Mouse (Mus musculus) embryonic facial prominence, embryonic 12.5 days (tissue): ENCODE measurements around the gene Pih1d2. TPM values are rescaled to one million over a fixed set of nuclear protein-coding genes. Genes with fewer than 3 reads are reported as not detected.
A peak's percentile ranks its signal among the peaks of the same experiment; 100 is the strongest.

Experiments
- ATAC-seq: fragments of 200-750 bp; cut with Nextera tagmentation; 2 replicates; pipeline ENCODE4 v1.8.0; 2017; ENCODE audit not compliant: insufficient number of reproducible peaks, insufficient read depth, low FRiP score, low TSS enrichment
- H3K27ac ChIP-seq: fragments of 300-500 bp; sonication (generic); 2 replicates; pipeline ENCODE4 v1.5.1; 2016; ENCODE audit warnings: mild to moderate bottlenecking
- H3K27me3 ChIP-seq: fragments of 300-500 bp; sonication (generic); 2 replicates; pipeline ENCODE4 v1.6.1; 2016; ENCODE audit warnings: mild to moderate bottlenecking, moderate library complexity
- H3K36me3 ChIP-seq: fragments of 300-500 bp; sonication (generic); 2 replicates; pipeline ENCODE4 v1.6.1; 2016; ENCODE audit warnings: mild to moderate bottlenecking
- H3K4me1 ChIP-seq: fragments of 300-500 bp; sonication (generic); 2 replicates; pipeline ENCODE4 v1.6.1; 2016
- H3K4me2 ChIP-seq: fragments of 300-500 bp; sonication (generic); replicated peaks from 2 replicates; pipeline ENCODE4 v1.6.1; 2016; ENCODE audit warnings: mild to moderate bottlenecking, moderate library complexity
- H3K4me3 ChIP-seq: fragments of 300-500 bp; sonication (generic); 2 replicates; pipeline ENCODE4 v1.5.1; 2016; ENCODE audit warnings: mild to moderate bottlenecking
- H3K9ac ChIP-seq: fragments of 300-500 bp; sonication (generic); 2 replicates; pipeline ENCODE4 v1.6.1; 2016; ENCODE audit warnings: mild to moderate bottlenecking, moderate library complexity
- H3K9me3 ChIP-seq: fragments of 300-500 bp; sonication (generic); 2 replicates; pipeline ENCODE4 v1.6.1; 2016; ENCODE audit warnings: mild to moderate bottlenecking, moderate library complexity
- WGBS: fragments of 180-500 bp; shearing (Covaris S2); methylation state at CpG from one replicate; pipeline ENCODE4 v1.1.7; 2016; 5-methylcytosine and 5-hydroxymethylcytosine counted together
- polyA plus RNA-seq: library from polyadenylated mRNA; unstranded; fragments of >200 nt; fragmentation: Nextera tagmentation; extraction: Ambion mirVana; gene quantifications from 2 replicates; pipeline ENCODE4 v1.2.1, GENCODE M21; 2016

Pih1d2 gene
- polyA plus RNA-seq, 1 experiment from 2014 or later, result 4.4 TPM

GRCm38 (mm10) chr9:50632016-50632688 lies 15.0 kb downstream of the Pih1d2 start:
- ATAC-seq, result no peak
- no peak overlapping the region for H3K4me3 ChIP-seq
- no peaks in the 10 kb centered on the region for H3K27me3 ChIP-seq
- no peaks in the 10 kb centered on the region for H3K4me1 ChIP-seq
- H3K9me3 ChIP-seq, result no peaks in the 10 kb centered on the region
- no peak overlapping the region for H3K27ac ChIP-seq
- 79% methylated on average over 6 of the region's 6 CpGs for WGBS
- H3K36me3 ChIP-seq, result peaks cover 18% of the 10 kb centered on the region
- H3K4me2 ChIP-seq, result no peak overlapping the region
- no peak overlapping the region for H3K9ac ChIP-seq

- no peak overlapping the region for H3K4me2 ChIP-seq
- 63% methylated on average over 2 of the region's 2 CpGs for WGBS
- H3K9ac ChIP-seq, result no peak overlapping the region
- H3K36me3 ChIP-seq, result peaks cover 22% of the 10 kb centered on the region
- no peak overlapping the region for H3K4me3 ChIP-seq
- no peaks in the 10 kb centered on the region for H3K27me3 ChIP-seq
- ATAC-seq, result no peak
- H3K9me3 ChIP-seq, result no peaks in the 10 kb centered on the region
- no peaks in the 10 kb centered on the region for H3K4me1 ChIP-seq
- H3K27ac ChIP-seq, result no peak overlapping the region
Observed at GRCm38 (mm10) chr9:50633059-50633458, 15.9 kb downstream of the Pih1d2 start.

GRCm38 (mm10) chr9:50634270-50634669 lies 17.1 kb downstream of the Pih1d2 start:
- WGBS, result 93% methylated on average over 11 of the region's 11 CpGs
- H3K4me3 ChIP-seq, result no peak overlapping the region
- no peaks in the 10 kb centered on the region for H3K4me1 ChIP-seq
- no peak overlapping the region for H3K27ac ChIP-seq
- no peak for ATAC-seq
- no peaks in the 10 kb centered on the region for H3K9me3 ChIP-seq
- no peak overlapping the region for H3K4me2 ChIP-seq
- peaks cover 29% of the 10 kb centered on the region for H3K36me3 ChIP-seq
- H3K9ac ChIP-seq, result no peak overlapping the region
- no peaks in the 10 kb centered on the region for H3K27me3 ChIP-seq

GRCm38 (mm10) chr9:50646826-50647370 lies 29.8 kb downstream of the Pih1d2 start:
- ATAC-seq, result no peak
- H3K36me3 ChIP-seq, result peaks cover 76% of the 10 kb centered on the region
- H3K27ac ChIP-seq, result no peak overlapping the region
- no peak overlapping the region for H3K9ac ChIP-seq
- no peak overlapping the region for H3K4me3 ChIP-seq
- 70% methylated on average over 10 of the region's 10 CpGs for WGBS
- H3K4me2 ChIP-seq, result no peak overlapping the region
- H3K9me3 ChIP-seq, result no peaks in the 10 kb centered on the region
- no peaks in the 10 kb centered on the region for H3K4me1 ChIP-seq
- H3K27me3 ChIP-seq, result no peaks in the 10 kb centered on the region

GRCm38 (mm10) chr9:50650503-50650902 lies 33.4 kb downstream of the Pih1d2 start:
- Histone ChIP-seq H3K27ac (no peak overlapping the region), H3K36me3 (peaks cover 74% of the 10 kb centered on the region), H3K4me2 (no peak overlapping the region), H3K4me3 (no peak overlapping the region), H3K27me3 (no peaks in the 10 kb centered on the region), H3K9me3 (no peaks in the 10 kb centered on the region), H3K9ac (no peak overlapping the region), H3K4me1 (no peaks in the 10 kb centered on the region)
- no peak for ATAC-seq
- WGBS, result 93% methylated on average over 10 of the region's 10 CpGs

- H3K9ac ChIP-seq, result peak overlapping the region; percentile 93
- no peaks in the 10 kb centered on the region for H3K27me3 ChIP-seq
- peaks cover 11% of the 10 kb centered on the region; the same call in 1 of the 2 replicates for H3K4me1 ChIP-seq
- peak overlapping the region; percentile 92 for H3K4me3 ChIP-seq
- ATAC-seq, result no peak
- no peaks in the 10 kb centered on the region for H3K9me3 ChIP-seq
- H3K4me2 ChIP-seq, result peak overlapping the region; percentile 71
- 25% methylated on average over 5 of the region's 5 CpGs for WGBS
- peaks cover 28% of the 10 kb centered on the region for H3K36me3 ChIP-seq
- peak overlapping the region; percentile 88; the same call in 1 of the 2 replicates for H3K27ac ChIP-seq
Observed at GRCm38 (mm10) chr9:50658391-50658790, 41.3 kb downstream of the Pih1d2 start.

- H3K4me2 ChIP-seq, result peak overlapping the region; percentile 71
- H3K9me3 ChIP-seq, result no peaks in the 10 kb centered on the region
- peaks cover 11% of the 10 kb centered on the region; the same call in 1 of the 2 replicates for H3K4me1 ChIP-seq
- H3K27ac ChIP-seq, result peak overlapping the region; percentile 88
- no peaks in the 10 kb centered on the region for H3K27me3 ChIP-seq
- peak; percentile 50; the same call in 1 of the 2 replicates for ATAC-seq
- peaks cover 25% of the 10 kb centered on the region for H3K36me3 ChIP-seq
- H3K9ac ChIP-seq, result peak overlapping the region; percentile 93
- peak overlapping the region; percentile 92 for H3K4me3 ChIP-seq
- WGBS, result under 1% methylated on average over 28 of the region's 28 CpGs
Observed at GRCm38 (mm10) chr9:50658941-50659388, 41.8 kb downstream of the Pih1d2 start.

GRCm38 (mm10) chr9:50659392-50660217 lies 42.5 kb downstream of the Pih1d2 start, which contains the start of gene Dlat:
Gene Dlat (minus strand): TSS chr9:50659780.
- WGBS, result under 1% methylated on average over 63 of the region's 63 CpGs
- peak within 1 kb of the TSS; percentile 71 for H3K4me2 ChIP-seq
- no peaks in the 10 kb centered on the region for H3K27me3 ChIP-seq
- H3K9me3 ChIP-seq, result no peaks in the 10 kb centered on the region
- peaks cover 11% of the 10 kb centered on the region; the same call in 1 of the 2 replicates for H3K4me1 ChIP-seq
- peak within 1 kb of the TSS; percentile 92 for H3K4me3 ChIP-seq
- H3K36me3 ChIP-seq, result peaks cover 22% of the 10 kb centered on the region
- peak within 1 kb of the TSS; percentile 88 for H3K27ac ChIP-seq
- ATAC-seq, result peak; percentile 84
- H3K9ac ChIP-seq, result peak within 1 kb of the TSS; percentile 93

GRCm38 (mm10) chr9:50660431-50660830 lies 43.3 kb downstream of the Pih1d2 start:
- Histone ChIP-seq H3K9me3 (no peaks in the 10 kb centered on the region), H3K4me2 (peak overlapping the region; percentile 71), H3K27me3 (no peaks in the 10 kb centered on the region), H3K4me1 (peaks cover 11% of the 10 kb centered on the region; the same call in 1 of the 2 replicates), H3K9ac (peak overlapping the region; percentile 3; the same call in 1 of the 2 replicates), H3K36me3 (peaks cover 20% of the 10 kb centered on the region), H3K27ac (no peak overlapping the region), H3K4me3 (peak overlapping the region; percentile 92)
- 20% methylated on average over 12 of the region's 12 CpGs for WGBS
- ATAC-seq, result no peak

GRCm38 (mm10) chr9:50664826-50665225 lies 47.7 kb downstream of the Pih1d2 start:
- Histone ChIP-seq H3K9ac (no peak overlapping the region), H3K4me2 (no peak overlapping the region), H3K27ac (no peak overlapping the region), H3K36me3 (peaks cover 39% of the 10 kb centered on the region), H3K9me3 (no peaks in the 10 kb centered on the region), H3K4me3 (no peak overlapping the region), H3K27me3 (no peaks in the 10 kb centered on the region), H3K4me1 (peaks cover 3% of the 10 kb centered on the region; the same call in 1 of the 2 replicates)
- 91% methylated on average over 5 of the region's 5 CpGs for WGBS
- ATAC-seq, result no peak

- peaks cover 39% of the 10 kb centered on the region for H3K36me3 ChIP-seq
- no peak for ATAC-seq
- H3K27me3 ChIP-seq, result no peaks in the 10 kb centered on the region
- no peaks in the 10 kb centered on the region for H3K9me3 ChIP-seq
- no peak overlapping the region for H3K9ac ChIP-seq
- H3K4me1 ChIP-seq, result no peaks in the 10 kb centered on the region
- no peak overlapping the region for H3K27ac ChIP-seq
- H3K4me2 ChIP-seq, result no peak overlapping the region
- H3K4me3 ChIP-seq, result no peak overlapping the region
- WGBS, result 82% methylated on average over 6 of the region's 6 CpGs
Observed at GRCm38 (mm10) chr9:50666442-50666841, 49.3 kb downstream of the Pih1d2 start.
